Comparison of ENCODE assay signal across 9 mouse cellular contexts in the genomic region with DNA sequence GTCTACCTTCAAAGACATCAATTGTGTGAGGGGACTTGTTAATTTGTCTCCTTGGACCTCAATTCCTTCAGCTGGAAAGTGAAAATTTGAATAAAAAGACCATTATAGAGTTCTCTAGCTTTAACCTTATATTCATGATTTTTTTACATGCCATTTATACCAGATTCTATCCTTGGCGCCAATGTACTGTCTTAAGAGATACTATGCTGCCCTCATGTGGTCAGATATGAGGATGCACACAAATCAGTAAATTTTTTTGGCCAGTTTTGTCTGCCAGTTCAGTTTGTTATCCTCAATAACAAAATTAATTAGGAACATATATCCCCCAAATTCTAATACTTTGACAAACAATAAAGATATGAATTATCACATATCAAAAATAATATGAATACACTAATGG. TPM values are rescaled to one million over a fixed set of nuclear protein-coding genes. Genes with fewer than 3 reads are reported as not detected.
A peak's percentile ranks its signal among the peaks of the same experiment; 100 is the strongest.
DNase-seq lines count a peak whose midpoint lies in the region; ATAC-seq and TF ChIP-seq lines count a peak whose summit lies in the region.
"Had no signal": no experiment of that assay in that cellular context is flagged by ENCODE, and none has a peak within 500 bp of the region (broad histone marks: within the 10 kb centered on the region; RNA-seq: fewer than 3 reads in every experiment).

No protein-coding gene starts in this region.

- H3K36me3 ChIP-seq in limb, embryonic 11.5 days (ENCODE audit: control insufficient read depth, insufficient read depth, low read length): no peaks in the 10 kb centered on the region
- H3K36me3 ChIP-seq in limb, embryonic 10.5 days: no peaks in the 10 kb centered on the region
- H3K36me3 ChIP-seq in MEL (ENCODE audit: control insufficient read depth in 1 of 2, insufficient read depth in 2 of 2, low read length in 2 of 2): no peaks in the 10 kb centered on the region
- H3K36me3 ChIP-seq: liver, embryonic 15.5 days had no signal

- ATAC-seq in limb, embryonic 11.5 days (ENCODE audit: insufficient number of reproducible peaks, low FRiP score, low TSS enrichment, low read depth): no peak
- ATAC-seq in granulocyte monocyte progenitor cell, adult 5-6 weeks (replicated peaks; ENCODE audit: poor library complexity, severe bottlenecking): peak; percentile 66

- no peaks in the 10 kb centered on the region for H3K27me3 ChIP-seq in limb, embryonic 11.5 days (ENCODE audit: control insufficient read depth, insufficient read depth, low read length)
- H3K27me3 ChIP-seq in limb, embryonic 10.5 days (ENCODE audit: low read depth, poor library complexity, severe bottlenecking): no peaks in the 10 kb centered on the region
- H3K27me3 ChIP-seq in MEL (ENCODE audit: control insufficient read depth in 1 of 2, insufficient read depth in 2 of 2, low read length in 2 of 2): no peaks in the 10 kb centered on the region
- H3K27me3 ChIP-seq: liver, embryonic 15.5 days had no signal

- no peaks in the 10 kb centered on the region for H3K79me2 ChIP-seq in MEL (ENCODE audit: control insufficient read depth, insufficient read depth, low read length, poor library complexity)

- H3K27ac ChIP-seq in limb, embryonic 11.5 days (replicated peaks; ENCODE audit: low read depth, low read length): no peak overlapping the region
- H3K27ac ChIP-seq in limb, embryonic 10.5 days: no peak overlapping the region
- H3K27ac ChIP-seq in MEL (ENCODE audit: control insufficient read depth, low read depth, low read length): no peak overlapping the region
- H3K27ac ChIP-seq: liver, embryonic 15.5 days had no signal

- TF ChIP-seq POLR2A in MEL (IDR thresholded peaks at IDR 0.05; ENCODE audit: control insufficient read depth in 1 of 2, insufficient read depth in 1 of 2, low read depth in 1 of 2, low read length in 2 of 2, poor library complexity in 1 of 2): no peak

- no peak for TF ChIP-seq EP300 in MEL (IDR thresholded peaks at IDR 0.05; ENCODE audit: low read depth in 1 of 2, low read length in 2 of 2)

- H3K4me2 ChIP-seq in limb, embryonic 11.5 days (ENCODE audit: low read depth, severe bottlenecking): no peak overlapping the region
- H3K4me2 ChIP-seq: liver, embryonic 15.5 days had no signal

- intact Hi-C loops in left cerebral cortex, postnatal 4 days (cut with DNase I): loop anchor here (5.0 to 10.0 kb wide), 4 partner anchors 143 to 1858 kb away; a partner anchor contains a TSS

- WGBS in limb, embryonic 11.5 days: 0% methylated on average over 1 of the region's 1 CpGs
- WGBS in limb, embryonic 10.5 days: 9% methylated on average over 1 of the region's 1 CpGs

- DNase-seq in limb, embryonic 11.5 days (ENCODE audit: low spot score): peak; percentile 55
- no peak for DNase-seq in limb, embryonic 10.5 days (ENCODE audit: low spot score)
- peak; percentile 73 for DNase-seq in MEL (ENCODE audit: low read depth, low spot score)
- DNase-seq in cerebellum, adult 18-20 months: peak; percentile 44 to 60
- peak; percentile 30 for DNase-seq in left cerebral cortex, postnatal 4 days
- DNase-seq in right cerebral cortex, postnatal 14 days: peak; percentile 29

- peak; percentile 15 to 85 (median 41); a peak in 4 of 6 replicates for TF ChIP-seq CTCF in MEL (IDR thresholded peaks at IDR 0.05 in 2 of 3, conservative IDR thresholded peaks at IDR 0.05 in 1 of 3; ENCODE audit: control insufficient read depth in 1 of 3, insufficient read depth in 1 of 3, low read depth in 2 of 3, low read length in 3 of 3, poor library complexity in 1 of 3, severe bottlenecking in 1 of 3)

- no peak overlapping the region for H3K4me3 ChIP-seq in limb, embryonic 11.5 days (ENCODE audit: low read depth, low read length)
- H3K4me3 ChIP-seq in limb, embryonic 10.5 days: no peak overlapping the region
- H3K4me3 ChIP-seq in MEL (ENCODE audit: control insufficient read depth in 1 of 2, insufficient read depth in 1 of 2, low read depth in 2 of 2, low read length in 2 of 2): no peak overlapping the region
- H3K4me3 ChIP-seq: liver, embryonic 15.5 days had no signal

- no peaks in the 10 kb centered on the region for H3K9me3 ChIP-seq in limb, embryonic 11.5 days (ENCODE audit: control insufficient read depth, low read length)
- no peaks in the 10 kb centered on the region for H3K9me3 ChIP-seq in limb, embryonic 10.5 days (replicated peaks)
- H3K9me3 ChIP-seq in MEL (replicated peaks; ENCODE audit: insufficient read depth, low read length): no peaks in the 10 kb centered on the region
- H3K9me3 ChIP-seq: liver, embryonic 15.5 days had no signal

- TF ChIP-seq RAD21 in MEL (IDR thresholded peaks at IDR 0.05; ENCODE audit: low read depth, low read length): peak; percentile 93

- H3K4me1 ChIP-seq in limb, embryonic 11.5 days (ENCODE audit: control insufficient read depth, insufficient read depth, low read length): no peaks in the 10 kb centered on the region
- peaks cover 17% of the 10 kb centered on the region for H3K4me1 ChIP-seq in limb, embryonic 10.5 days
- H3K4me1 ChIP-seq in MEL (ENCODE audit: control insufficient read depth in 1 of 2, insufficient read depth in 2 of 2, low read length in 2 of 2): no peaks in the 10 kb centered on the region
- H3K4me1 ChIP-seq: liver, embryonic 15.5 days had no signal

- no peak overlapping the region for H3K9ac ChIP-seq in limb, embryonic 11.5 days (ENCODE audit: low read length)
- no peak overlapping the region for H3K9ac ChIP-seq in MEL (ENCODE audit: control insufficient read depth, low read depth, low read length, poor library complexity, severe bottlenecking)
- H3K9ac ChIP-seq: liver, embryonic 15.5 days had no signal

TF ChIP-seq in MEL, 35 proteins besides CTCF, POLR2A, EP300 and RAD21:
- no peak for TF ChIP-seq JUND (IDR thresholded peaks at IDR 0.05; ENCODE audit: low read depth, low read length)
- TF ChIP-seq E2F4 (IDR thresholded peaks at IDR 0.05; ENCODE audit: borderline replicate concordance, low read depth, low read length): peak; percentile 50; the same call in 1 of the 2 replicates
- TF ChIP-seq ZMIZ1 (IDR thresholded peaks at IDR 0.05; ENCODE audit: low read depth, low read length): no peak
- no peak for TF ChIP-seq MYB (IDR thresholded peaks at IDR 0.05; ENCODE audit: low read depth, low read length)
- TF ChIP-seq ZNF384 (IDR thresholded peaks at IDR 0.05; ENCODE audit: low read depth, low read length): peak; percentile 70; the same call in 1 of the 2 replicates
- no peak for TF ChIP-seq ZKSCAN1 (IDR thresholded peaks at IDR 0.05; ENCODE audit: low read depth, low read length)
- peak; percentile 80 for TF ChIP-seq SMC3 (IDR thresholded peaks at IDR 0.05; ENCODE audit: low read depth, low read length)
- no peak for TF ChIP-seq KAT2A (conservative IDR thresholded peaks at IDR 0.05; ENCODE audit: low read depth, low read length)
- TF ChIP-seq ZC3H11A (IDR thresholded peaks at IDR 0.05; ENCODE audit: low read depth, low read length): peak; percentile 74

RNA-seq across cellular contexts. Expression of a gene that starts 7.5 kb away (rescaled TPM):
- polyA plus RNA-seq in limb, embryonic 11.5 days (2014; fragmentation: Nextera tagmentation; extraction: Ambion mirVana): 6.2 and 6.4 TPM in 2 replicates
- polyA plus RNA-seq in limb, embryonic 10.5 days (2016; fragmentation: Nextera tagmentation; extraction: Ambion mirVana): 3.4 and 5.0 TPM in 2 replicates
- 0.23 and 0.50 TPM in 2 replicates for total RNA-seq in MEL (2012; rRNA removed)
- polyA plus RNA-seq in MEL (2012; ENCODE audit: insufficient read depth in 1 of 2, insufficient read length in 2 of 2, low read depth in 1 of 2, low replicate concordance in 2 of 2, missing spikeins in 1 of 2): under 1 TPM in 1 of 2 experiments, not detected in 1; 0.15 TPM
- total RNA-seq in granulocyte monocyte progenitor cell, adult 5-6 weeks (2014; fragmentation: Nextera tagmentation): 11.3 and 11.8 TPM in 2 replicates
- total RNA-seq in granulocyte monocyte progenitor cell, adult 5-6 weeks (2017): 6.9 and 8.2 TPM in 2 replicates
- total RNA-seq in left cerebral cortex, postnatal 4 days (2021): 1 to 10 TPM; 6.4 to 7.6 TPM

RNA-seq across cellular contexts. Expression of a gene that starts 51.1 kb away (rescaled TPM):
- 0.48 and 1.6 TPM in 2 replicates for polyA plus RNA-seq in limb, embryonic 11.5 days (2014; fragmentation: Nextera tagmentation; extraction: Ambion mirVana)
- polyA plus RNA-seq in limb, embryonic 10.5 days (2016; fragmentation: Nextera tagmentation; extraction: Ambion mirVana): 0.89 TPM in 1 of 2 replicates, not detected in the other
- total RNA-seq in MEL (2012; rRNA removed): not detected in 2 replicates
- polyA plus RNA-seq in MEL (2012; ENCODE audit: insufficient read depth in 1 of 2, insufficient read length in 2 of 2, low read depth in 1 of 2, low replicate concordance in 2 of 2, missing spikeins in 1 of 2): not detected
- not detected in 2 replicates for total RNA-seq in granulocyte monocyte progenitor cell, adult 5-6 weeks (2014; fragmentation: Nextera tagmentation)
- not detected in 2 replicates for total RNA-seq in granulocyte monocyte progenitor cell, adult 5-6 weeks (2017)
- total RNA-seq in left cerebral cortex, postnatal 4 days (2021): 1 to 10 TPM; 1.3 to 1.7 TPM
- polyA plus RNA-seq: liver, embryonic 15.5 days had no signal

RNA-seq across cellular contexts. Expression of a gene that starts 57.2 kb away (rescaled TPM):
- polyA plus RNA-seq in limb, embryonic 11.5 days (2014; fragmentation: Nextera tagmentation; extraction: Ambion mirVana): not detected in 2 replicates
- not detected in 2 replicates for polyA plus RNA-seq in limb, embryonic 10.5 days (2016; fragmentation: Nextera tagmentation; extraction: Ambion mirVana)
- total RNA-seq in MEL (2012; rRNA removed): not detected in 2 replicates
- not detected for polyA plus RNA-seq in MEL (2012; ENCODE audit: insufficient read depth in 1 of 2, insufficient read length in 2 of 2, low read depth in 1 of 2, low replicate concordance in 2 of 2, missing spikeins in 1 of 2)
- total RNA-seq in granulocyte monocyte progenitor cell, adult 5-6 weeks (2014; fragmentation: Nextera tagmentation): not detected in 2 replicates
- total RNA-seq in granulocyte monocyte progenitor cell, adult 5-6 weeks (2017): not detected in 2 replicates
- not detected for total RNA-seq in left cerebral cortex, postnatal 4 days (2021)
- polyA plus RNA-seq: liver, embryonic 15.5 days; stomach, embryonic 14.5 days had no signal
